Mouse (Mus musculus): ENCODE measurements at regions not wholly inside any gene's neighbourhood (a gene's known extent, or its start where the extent isn't known, plus 50 kb on each side); places are given as distances from the start of the nearest gene placed in this dataset.
"Not testable (repeated sequence)": the region's sequence is repeated elsewhere in the genome, so short reads cannot be mapped to it uniquely, and the experiment has no call there.

GRCm38 (mm10) chr16:20860606-20861005, 126.3 kb upstream of the Thpo start:
- not testable (repeated sequence) for DNase-seq (ENCODE audit: low read depth, low spot score)

- no peak for DNase-seq (ENCODE audit: low read depth, low spot score)
Observed at GRCm38 (mm10) chr16:20854696-20855213, 120.4 kb upstream of the Thpo start.

- DNase-seq (ENCODE audit: low read depth, low spot score), result no peak
Observed at GRCm38 (mm10) chr16:20838151-20838550, 103.8 kb upstream of the Thpo start.

- DNase-seq (ENCODE audit: low read depth, low spot score), result no peak
Observed at GRCm38 (mm10) chr16:20836866-20837265, 102.6 kb upstream of the Thpo start.

- not testable (repeated sequence) for DNase-seq (ENCODE audit: low read depth, low spot score)
Observed at GRCm38 (mm10) chr16:20833838-20834237, 99.5 kb upstream of the Thpo start.

GRCm38 (mm10) chr16:20833301-20833700, 99.0 kb upstream of the Thpo start:
- DNase-seq (ENCODE audit: low read depth, low spot score), result no peak

GRCm38 (mm10) chr16:20829732-20830435, 95.6 kb upstream of the Thpo start:
- no peak for DNase-seq (ENCODE audit: low read depth, low spot score)

GRCm38 (mm10) chr16:20828996-20829731, 94.9 kb upstream of the Thpo start:
- no peak for DNase-seq (ENCODE audit: low read depth, low spot score)

GRCm38 (mm10) chr16:20824226-20824625, 89.9 kb upstream of the Thpo start:
- peak; percentile 95 for DNase-seq (ENCODE audit: low read depth, low spot score)

GRCm38 (mm10) chr16:20820939-20821338, 86.6 kb upstream of the Thpo start:
- no peak for DNase-seq (ENCODE audit: low read depth, low spot score)

GRCm38 (mm10) chr16:20819568-20819967, 85.3 kb upstream of the Thpo start:
- DNase-seq (ENCODE audit: low read depth, low spot score), result no peak

- DNase-seq (ENCODE audit: low read depth, low spot score), result no peak
Observed at GRCm38 (mm10) chr16:20818711-20819189, 84.4 kb upstream of the Thpo start.

GRCm38 (mm10) chr16:20814976-20815375, 80.7 kb upstream of the Thpo start:
- no peak for DNase-seq (ENCODE audit: low read depth, low spot score)

- no peak for DNase-seq (ENCODE audit: low read depth, low spot score)
Observed at GRCm38 (mm10) chr16:20814240-20814639, 79.9 kb upstream of the Thpo start.

GRCm38 (mm10) chr16:20812025-20812424, 77.7 kb upstream of the Thpo start:
- not testable (repeated sequence) for DNase-seq (ENCODE audit: low read depth, low spot score)

GRCm38 (mm10) chr16:20810322-20810721, 76.0 kb upstream of the Thpo start:
- no peak for DNase-seq (ENCODE audit: low read depth, low spot score)

GRCm38 (mm10) chr16:20808263-20808662, 74.0 kb upstream of the Thpo start:
- no peak for DNase-seq (ENCODE audit: low read depth, low spot score)

- DNase-seq (ENCODE audit: low read depth, low spot score), result no peak
Observed at GRCm38 (mm10) chr16:20806739-20807138, 72.4 kb upstream of the Thpo start.

GRCm38 (mm10) chr16:20805793-20806192, 71.5 kb upstream of the Thpo start:
- DNase-seq (ENCODE audit: low read depth, low spot score), result no peak

GRCm38 (mm10) chr16:20805086-20805485, 70.8 kb upstream of the Thpo start:
- no peak for DNase-seq (ENCODE audit: low read depth, low spot score)

- DNase-seq (ENCODE audit: low read depth, low spot score), result peak; percentile 45
Observed at GRCm38 (mm10) chr16:20804601-20805017, 70.3 kb upstream of the Thpo start.

- DNase-seq (ENCODE audit: low read depth, low spot score), result no peak
Observed at GRCm38 (mm10) chr16:20803278-20803930, 69.1 kb upstream of the Thpo start.

All from telencephalon, adult 2 months (tissue).